Mouse (Mus musculus): ENCODE measurements at regions not wholly inside any gene's neighbourhood (a gene's known extent, or its start where the extent isn't known, plus 50 kb on each side); places are given as distances from the start of the nearest gene placed in this dataset.

GRCm38 (mm10) chr3:137057225-137057910, 283.5 kb upstream of the Emcn start:
- TF ChIP-seq CTCF (IDR thresholded peaks at IDR 0.05; ENCODE audit: low read depth, low read length), result no peak
- TF ChIP-seq POLR2A (IDR thresholded peaks at IDR 0.05; ENCODE audit: borderline replicate concordance, low read depth, low read length), result no peak
